Mouse (Mus musculus) thymus, adult 2 months (tissue): ENCODE data around the gene 1700010B08Rik. TPM values are rescaled to one million over a fixed set of nuclear protein-coding genes. Genes with fewer than 3 reads are reported as not detected.

Experiments
- DNase-seq: peaks from one replicate; pipeline ENCODE4 v3.0.0; 2021
- H3K27ac ChIP-seq: fragments of 200-500 bp; 2 replicates; pipeline ENCODE4 v1.5.1; 2012; ENCODE audit warnings: low read length, control low read depth; ENCODE audit not compliant: control insufficient read depth, insufficient read depth
- H3K27me3 ChIP-seq: fragments of 200-500 bp; 2 replicates; pipeline ENCODE4 v1.6.1; 2012; ENCODE audit warnings: mild to moderate bottlenecking, low read length, moderate library complexity, mixed read lengths; ENCODE audit not compliant: control insufficient read depth, insufficient read depth
- H3K36me3 ChIP-seq: fragments of 200-500 bp; 2 replicates; pipeline ENCODE4 v1.6.1; 2012; ENCODE audit warnings: mild to moderate bottlenecking, low read length, moderate library complexity; ENCODE audit not compliant: control insufficient read depth, insufficient read depth
- H3K4me1 ChIP-seq: fragments of 200-500 bp; replicated peaks from 2 replicates; pipeline ENCODE4 v1.6.1; 2012; ENCODE audit warnings: low read length; ENCODE audit not compliant: control insufficient read depth, insufficient read depth
- H3K4me3 ChIP-seq: fragments of 200-500 bp; 2 replicates; pipeline ENCODE4 v1.5.1; 2012; ENCODE audit warnings: mild to moderate bottlenecking, low read length, control low read depth, moderate library complexity; ENCODE audit not compliant: control insufficient read depth, insufficient read depth
- CTCF ChIP-seq: fragments of 200-500 bp; IDR thresholded peaks from 2 replicates; pipeline ENCODE4 v1.5.1; 2012; ENCODE audit warnings: mild to moderate bottlenecking, control low read depth, low read length, moderate library complexity, borderline replicate concordance; ENCODE audit not compliant: control insufficient read depth, poor library complexity, insufficient read depth; ENCODE audit errors: extremely low read depth
- POLR2A ChIP-seq: fragments of 200-500 bp; IDR thresholded peaks from 2 replicates; pipeline ENCODE4 v1.6.1; 2012; ENCODE audit warnings: mild to moderate bottlenecking, low read length, control low read depth, moderate library complexity; ENCODE audit not compliant: control insufficient read depth, poor library complexity, insufficient read depth; ENCODE audit errors: extremely low read depth
- WGBS: fragments of 180-500 bp; shearing (Covaris S2); methylation state at CpG from one replicate; pipeline ENCODE4 v1.1.7; 2018; 5-methylcytosine and 5-hydroxymethylcytosine counted together
- polyA plus RNA-seq: library from polyadenylated mRNA; depleted of rRNA; stranded (reverse); fragments of >200 nt; gene quantifications from 2 replicates; pipeline ENCODE4 v1.2.3, GENCODE M21; 2012

1700010B08Rik gene
- polyA plus RNA-seq, 1 experiment, result not detected

GRCm38 (mm10) chr2:173716966-173717365, 2.2 kb upstream of the 1700010B08Rik start:
- WGBS, result 94% methylated on average over 5 of the region's 5 CpGs
- Histone ChIP-seq H3K4me1 (no peaks in the 10 kb centered on the region), H3K27me3 (no peaks in the 10 kb centered on the region), H3K4me3 (no peak overlapping the region), H3K36me3 (no peaks in the 10 kb centered on the region), H3K27ac (no peak overlapping the region)
- TF ChIP-seq POLR2A, result no peak
- TF ChIP-seq CTCF, result no peak
- no peak for DNase-seq

- 87% methylated on average over 11 of the region's 11 CpGs for WGBS
- no peak overlapping the region for H3K27ac ChIP-seq
- no peak overlapping the region for H3K4me3 ChIP-seq
- TF ChIP-seq POLR2A (no peak), CTCF (no peak)
- H3K4me1 ChIP-seq, result no peaks in the 10 kb centered on the region
- H3K27me3 ChIP-seq, result no peaks in the 10 kb centered on the region
- DNase-seq, result no peak
- H3K36me3 ChIP-seq, result no peaks in the 10 kb centered on the region
Observed at GRCm38 (mm10) chr2:173722251-173722857, 3.1 kb downstream of the 1700010B08Rik start.

GRCm38 (mm10) chr2:173724382-173724781, 5.2 kb downstream of the 1700010B08Rik start:
- Histone ChIP-seq H3K27me3 (no peaks in the 10 kb centered on the region), H3K4me3 (no peak overlapping the region), H3K27ac (no peak overlapping the region), H3K4me1 (no peaks in the 10 kb centered on the region), H3K36me3 (no peaks in the 10 kb centered on the region)
- 87% methylated on average over 14 of the region's 14 CpGs for whole genome bisulfite sequencing
- TF ChIP-seq CTCF, result no peak
- TF ChIP-seq POLR2A, result no peak
- DNase-seq, result no peak

GRCm38 (mm10) chr2:173724940-173725807, 6.0 kb downstream of the 1700010B08Rik start:
- DNase-seq, result no peak
- Histone ChIP-seq H3K27ac (no peak overlapping the region), H3K36me3 (no peaks in the 10 kb centered on the region), H3K27me3 (no peaks in the 10 kb centered on the region), H3K4me3 (no peak overlapping the region), H3K4me1 (no peaks in the 10 kb centered on the region)
- WGBS, result 90% methylated on average over 15 of the region's 15 CpGs
- no peak for TF ChIP-seq POLR2A
- TF ChIP-seq CTCF, result no peak

GRCm38 (mm10) chr2:173725819-173726218, 6.6 kb downstream of the 1700010B08Rik start:
- no peaks in the 10 kb centered on the region for H3K4me1 ChIP-seq
- H3K4me3 ChIP-seq, result no peak overlapping the region
- TF ChIP-seq POLR2A (no peak), CTCF (no peak)
- no peaks in the 10 kb centered on the region for H3K36me3 ChIP-seq
- no peaks in the 10 kb centered on the region for H3K27me3 ChIP-seq
- H3K27ac ChIP-seq, result no peak overlapping the region
- 97% methylated on average over 4 of the region's 4 CpGs for WGBS
- no peak for DNase-seq

GRCm38 (mm10) chr2:173730444-173730966, 11.3 kb downstream of the 1700010B08Rik start:
- no peak overlapping the region for H3K4me3 ChIP-seq
- WGBS, result 72% methylated on average over 9 of the region's 9 CpGs

More at GRCm38 (mm10) chr2:173730444-173730966, 11.3 kb downstream of the 1700010B08Rik start:
- Histone ChIP-seq H3K27me3 (no peaks in the 10 kb centered on the region), H3K27ac (no peak overlapping the region), H3K4me1 (no peaks in the 10 kb centered on the region), H3K36me3 (no peaks in the 10 kb centered on the region)
- no peak for TF ChIP-seq POLR2A
- no peak for TF ChIP-seq CTCF
- DNase-seq, result no peak
